Mouse (Mus musculus) lung, embryonic 15.5 days (tissue): ENCODE results near the gene Efcab2. TPM values are rescaled to one million over a fixed set of nuclear protein-coding genes. Genes with fewer than 3 reads are reported as not detected.

ENCODE experiments used
- ATAC-seq: fragments of 200-750 bp; cut with Nextera tagmentation; 2 replicates; pipeline ENCODE4 v1.8.0; 2017; ENCODE audit warnings: moderate number of reproducible peaks, borderline replicate concordance; ENCODE audit not compliant: low FRiP score, low TSS enrichment; ENCODE audit errors: extremely low read depth
- H3K27ac ChIP-seq: fragments of 300-500 bp; sonication (generic); 2 replicates; pipeline ENCODE4 v1.5.1; 2015; ENCODE audit warnings: moderate library complexity, mild to moderate bottlenecking, inconsistent platforms
- H3K27me3 ChIP-seq: fragments of 300-500 bp; sonication (generic); 2 replicates; pipeline ENCODE4 v1.6.1; 2015; ENCODE audit warnings: inconsistent platforms
- H3K36me3 ChIP-seq: fragments of 300-500 bp; sonication (generic); 2 replicates; pipeline ENCODE4 v1.6.1; 2015; ENCODE audit warnings: inconsistent platforms
- H3K4me1 ChIP-seq: fragments of 300-500 bp; sonication (generic); 2 replicates; pipeline ENCODE4 v1.6.1; 2015; ENCODE audit warnings: inconsistent platforms
- H3K4me2 ChIP-seq: fragments of 300-500 bp; sonication (generic); 2 replicates; pipeline ENCODE4 v1.6.1; 2015; ENCODE audit warnings: inconsistent platforms, mild to moderate bottlenecking, moderate library complexity
- H3K4me3 ChIP-seq: fragments of 300-500 bp; sonication (generic); 2 replicates; pipeline ENCODE4 v1.5.1; 2015; ENCODE audit warnings: mild to moderate bottlenecking, inconsistent platforms
- H3K9ac ChIP-seq: fragments of 300-500 bp; sonication (generic); 2 replicates; pipeline ENCODE4 v1.6.1; 2015; ENCODE audit warnings: inconsistent platforms
- H3K9me3 ChIP-seq: fragments of 300-500 bp; sonication (generic); 2 replicates; pipeline ENCODE4 v1.6.1; 2016; ENCODE audit warnings: inconsistent platforms
- WGBS: fragments of 180-500 bp; shearing (Covaris S2); methylation state at CpG from one replicate; pipeline ENCODE4 v1.1.7; 2015; 5-methylcytosine and 5-hydroxymethylcytosine counted together
- polyA plus RNA-seq: library from polyadenylated mRNA; unstranded; fragments of >200 nt; fragmentation: Nextera tagmentation; extraction: Ambion mirVana; gene quantifications from 2 replicates; pipeline ENCODE4 v1.2.1, GENCODE M21; 2015

Efcab2 gene
- polyA plus RNA-seq, 1 experiment from 2014 or later: 6.1 TPM

- H3K27me3 ChIP-seq: no peaks in the 10 kb centered on the region
- H3K27ac ChIP-seq: no peak overlapping the region
- H3K9ac ChIP-seq: no peak overlapping the region
- WGBS: 30% methylated on average over 3 of the region's 3 CpGs
- ATAC-seq: no peak
- H3K4me2 ChIP-seq: no peak overlapping the region
- H3K4me3 ChIP-seq: no peak overlapping the region
- H3K9me3 ChIP-seq: no peaks in the 10 kb centered on the region
- H3K36me3 ChIP-seq: no peaks in the 10 kb centered on the region
- 0 out of 2 replicates have a peak, but pooled peaks cover 4% of the 10 kb centered on the region for H3K4me1 ChIP-seq
These were observed 83.2 kb downstream of the Efcab2 start for GRCm38 (mm10) chr1:178489127-178489526.

GRCm38 (mm10) chr1:178491733-178492132, 85.8 kb downstream of the Efcab2 start:
- Histone ChIP-seq H3K4me2 (no peak overlapping the region), H3K36me3 (no peaks in the 10 kb centered on the region), H3K27ac (no peak overlapping the region), H3K9me3 (no peaks in the 10 kb centered on the region), H3K9ac (no peak overlapping the region), H3K4me3 (no peak overlapping the region), H3K4me1 (0 out of 2 replicates have a peak, but pooled peaks cover under 1% of the 10 kb centered on the region), H3K27me3 (no peaks in the 10 kb centered on the region)
- ATAC-seq: no peak
- 78% methylated on average over 5 of the region's 5 CpGs for WGBS

- WGBS: 57% methylated on average over 2 of the region's 2 CpGs
- H3K9ac ChIP-seq: no peak overlapping the region
- no peak overlapping the region for H3K27ac ChIP-seq
- no peak for ATAC-seq
- H3K9me3 ChIP-seq: no peaks in the 10 kb centered on the region
- no peaks in the 10 kb centered on the region for H3K27me3 ChIP-seq
- H3K4me1 ChIP-seq: no peaks in the 10 kb centered on the region
- H3K4me2 ChIP-seq: no peak overlapping the region
- H3K4me3 ChIP-seq: no peak overlapping the region
- H3K36me3 ChIP-seq: no peaks in the 10 kb centered on the region
These were observed 86.6 kb downstream of the Efcab2 start for GRCm38 (mm10) chr1:178492493-178492892.

- H3K9me3 ChIP-seq: no peaks in the 10 kb centered on the region
These were observed 90.3 kb downstream of the Efcab2 start for GRCm38 (mm10) chr1:178496186-178496585.

GRCm38 (mm10) chr1:178496841-178497240, 91.0 kb downstream of the Efcab2 start:
- Histone ChIP-seq H3K4me3 (no peak overlapping the region), H3K4me2 (no peak overlapping the region), H3K27ac (no peak overlapping the region), H3K9ac (no peak overlapping the region), H3K36me3 (no peaks in the 10 kb centered on the region), H3K9me3 (no peaks in the 10 kb centered on the region), H3K4me1 (no peaks in the 10 kb centered on the region), H3K27me3 (no peaks in the 10 kb centered on the region)
- WGBS: 52% methylated on average over 1 of the region's 1 CpGs
- ATAC-seq: no peak

More at GRCm38 (mm10) chr1:178496186-178496585, 90.3 kb downstream of the Efcab2 start:
- Histone ChIP-seq H3K4me2 (no peak overlapping the region), H3K9ac (no peak overlapping the region), H3K36me3 (no peaks in the 10 kb centered on the region), H3K27me3 (no peaks in the 10 kb centered on the region), H3K27ac (no peak overlapping the region), H3K4me1 (no peaks in the 10 kb centered on the region), H3K4me3 (no peak overlapping the region)
- ATAC-seq: no peak
- WGBS: 66% methylated on average over 2 of the region's 2 CpGs

- no peaks in the 10 kb centered on the region for H3K27me3 ChIP-seq
- H3K4me3 ChIP-seq: no peak overlapping the region
- no peaks in the 10 kb centered on the region for H3K9me3 ChIP-seq
- H3K4me1 ChIP-seq: no peaks in the 10 kb centered on the region
- H3K4me2 ChIP-seq: no peak overlapping the region
- 80% methylated on average over 8 of the region's 8 CpGs for WGBS
- no peak for ATAC-seq
- no peaks in the 10 kb centered on the region for H3K36me3 ChIP-seq
- no peak overlapping the region for H3K9ac ChIP-seq
- no peak overlapping the region for H3K27ac ChIP-seq
These were observed 101.1 kb downstream of the Efcab2 start for GRCm38 (mm10) chr1:178506938-178507337.

GRCm38 (mm10) chr1:178512323-178513031, 106.6 kb downstream of the Efcab2 start:
- WGBS: 46% methylated on average over 7 of the region's 7 CpGs
- Histone ChIP-seq H3K4me2 (no peak overlapping the region), H3K27ac (no peak overlapping the region), H3K9me3 (no peaks in the 10 kb centered on the region), H3K4me3 (no peak overlapping the region), H3K36me3 (no peaks in the 10 kb centered on the region), H3K27me3 (no peaks in the 10 kb centered on the region), H3K4me1 (no peaks in the 10 kb centered on the region), H3K9ac (no peak overlapping the region)
- ATAC-seq: no peak

- no peaks in the 10 kb centered on the region for H3K9me3 ChIP-seq
- H3K27me3 ChIP-seq: no peaks in the 10 kb centered on the region
- no peak overlapping the region for H3K9ac ChIP-seq
- no peaks in the 10 kb centered on the region for H3K36me3 ChIP-seq
- 21% methylated on average over 7 of the region's 8 CpGs for WGBS
- no peak overlapping the region for H3K4me3 ChIP-seq
- H3K27ac ChIP-seq: no peak overlapping the region
- no peak overlapping the region for H3K4me2 ChIP-seq
- ATAC-seq: 0 out of 2 replicates have a peak, but pooled peaks have one; percentile 53
- no peaks in the 10 kb centered on the region for H3K4me1 ChIP-seq
These were observed 108.1 kb downstream of the Efcab2 start for GRCm38 (mm10) chr1:178513954-178514353.

- Histone ChIP-seq H3K9ac (no peak overlapping the region), H3K4me2 (no peak overlapping the region), H3K36me3 (no peaks in the 10 kb centered on the region), H3K4me3 (no peak overlapping the region), H3K4me1 (no peaks in the 10 kb centered on the region), H3K9me3 (no peaks in the 10 kb centered on the region), H3K27ac (no peak overlapping the region; the same call in 1 of the 2 replicates), H3K27me3 (no peaks in the 10 kb centered on the region)
- ATAC-seq: no peak
- WGBS: 65% methylated on average over 2 of the region's 2 CpGs
These were observed 110.0 kb downstream of the Efcab2 start for GRCm38 (mm10) chr1:178515839-178516238.

- H3K36me3 ChIP-seq: no peaks in the 10 kb centered on the region
- 0 out of 2 replicates have a peak, but pooled peaks cover under 1% of the 10 kb centered on the region for H3K27me3 ChIP-seq
- no peak for ATAC-seq
- peaks cover 9% of the 10 kb centered on the region for H3K4me1 ChIP-seq
- H3K9ac ChIP-seq: no peak overlapping the region
- H3K9me3 ChIP-seq: no peaks in the 10 kb centered on the region
- no peak overlapping the region for H3K4me3 ChIP-seq
- no peak overlapping the region for H3K27ac ChIP-seq
- no peak overlapping the region for H3K4me2 ChIP-seq
- 84% methylated on average over 5 of the region's 5 CpGs for WGBS
These were observed 116.5 kb downstream of the Efcab2 start for GRCm38 (mm10) chr1:178522389-178522788.

- WGBS: 31% methylated on average over 5 of the region's 5 CpGs
- no peak overlapping the region for H3K9ac ChIP-seq
- H3K27me3 ChIP-seq: peaks cover 5% of the 10 kb centered on the region; the same call in 1 of the 2 replicates
- H3K36me3 ChIP-seq: no peaks in the 10 kb centered on the region
- H3K27ac ChIP-seq: no peak overlapping the region
- H3K9me3 ChIP-seq: no peaks in the 10 kb centered on the region
- H3K4me3 ChIP-seq: no peak overlapping the region
- peaks cover 15% of the 10 kb centered on the region for H3K4me1 ChIP-seq
- no peak overlapping the region for H3K4me2 ChIP-seq
- no peak for ATAC-seq
These were observed 117.3 kb downstream of the Efcab2 start for GRCm38 (mm10) chr1:178523152-178523551.

GRCm38 (mm10) chr1:178527185-178527546, 121.3 kb downstream of the Efcab2 start:
- Histone ChIP-seq H3K9me3 (no peaks in the 10 kb centered on the region), H3K9ac (no peak overlapping the region; the same call in 1 of the 2 replicates), H3K36me3 (no peaks in the 10 kb centered on the region), H3K27me3 (peaks cover 35% of the 10 kb centered on the region), H3K4me1 (peaks cover 38% of the 10 kb centered on the region), H3K4me3 (peak overlapping the region; percentile 50), H3K27ac (no peak overlapping the region), H3K4me2 (peak overlapping the region; percentile 100)
- under 1% methylated on average over 21 of the region's 21 CpGs for WGBS
- peak; percentile 4 for ATAC-seq
